Mouse (Mus musculus) lung, postnatal 4 days (tissue): Measurements from ENCODE around the gene Smarca2.
"Not testable (repeated sequence)": the region's sequence is repeated elsewhere in the genome, so short reads cannot be mapped to it uniquely, and the experiment has no call there.

ENCODE experiments used
- DNase-seq, 2 experiments: peaks; one replicate each; pipeline ENCODE4 v3.0.0; 2021

Smarca2 gene

DNA sequence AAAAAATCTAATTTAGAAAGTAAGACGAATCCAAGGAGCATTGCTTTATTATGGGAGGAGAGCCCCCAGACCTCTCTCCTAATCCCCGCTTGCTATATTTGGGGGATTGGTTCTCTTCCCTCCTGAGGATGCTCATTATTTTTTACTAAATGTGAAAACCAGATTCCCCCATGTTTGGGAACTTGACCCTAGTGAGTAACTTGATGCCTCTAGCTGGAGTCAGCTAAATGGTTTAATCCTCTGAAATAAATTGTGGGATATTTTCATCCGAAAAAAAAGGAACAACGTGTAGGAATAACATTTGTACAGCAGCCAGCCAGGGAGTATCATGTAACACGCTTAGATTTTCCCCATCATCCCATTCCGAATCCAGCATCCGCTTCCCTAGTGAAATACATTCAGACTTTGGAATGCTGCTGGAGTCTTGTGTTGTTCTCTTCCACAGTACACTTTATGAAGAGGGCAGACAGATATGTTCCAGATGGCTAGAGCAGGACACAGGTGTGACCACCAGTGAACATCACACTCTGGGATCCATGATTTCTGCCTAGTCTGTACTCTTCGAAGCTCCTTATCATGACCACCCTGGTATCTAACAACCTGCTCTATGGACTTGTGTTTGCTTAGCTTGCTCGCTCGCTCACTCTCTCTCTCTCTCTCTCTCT is 99.8 kb downstream of the Smarca2 start:
- DNase-seq, result no peak

DNA sequence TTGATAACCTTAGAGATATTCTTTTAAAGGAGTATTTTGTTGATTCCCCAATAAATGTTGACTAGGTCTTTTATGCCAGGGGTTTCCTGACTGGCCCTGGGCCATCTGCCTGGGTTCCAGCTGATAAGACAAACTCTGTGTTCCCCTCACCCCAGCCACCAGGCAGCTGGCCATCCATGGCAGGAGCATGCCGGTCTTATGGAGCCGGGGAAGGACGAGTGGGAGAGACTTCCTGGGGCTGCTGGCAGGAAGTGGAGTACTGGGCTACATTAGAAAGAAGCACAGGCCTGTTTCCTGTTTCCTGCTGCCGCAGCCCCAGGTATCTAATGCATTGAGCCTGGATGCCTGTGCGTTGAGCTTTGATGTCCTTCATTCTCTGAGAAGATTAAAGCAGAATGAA is 102.1 kb downstream of the Smarca2 start:
- DNase-seq, result peak; percentile 51 to 83

DNA sequence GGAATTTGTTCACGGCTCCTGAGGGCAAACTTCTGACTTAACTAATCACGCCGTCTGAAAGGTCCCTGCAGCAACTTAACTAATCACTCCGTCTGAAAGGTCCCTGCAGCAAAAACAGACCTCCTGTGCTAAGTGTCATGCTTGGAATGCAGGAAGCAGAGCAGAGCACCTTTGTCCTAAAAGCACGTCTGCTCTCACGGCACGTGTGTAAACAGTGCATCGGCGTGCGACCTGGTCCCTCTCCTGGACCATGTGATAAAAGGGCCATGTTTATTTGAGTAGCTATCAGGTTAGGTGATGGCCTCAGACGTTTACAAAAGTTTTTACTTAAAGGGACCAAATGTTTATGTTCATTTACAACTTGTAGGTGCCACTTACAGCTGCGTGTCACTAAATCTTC is 104.2 kb downstream of the Smarca2 start:
- DNase-seq, result peak in 1 of 2 experiments; percentile 39

DNA sequence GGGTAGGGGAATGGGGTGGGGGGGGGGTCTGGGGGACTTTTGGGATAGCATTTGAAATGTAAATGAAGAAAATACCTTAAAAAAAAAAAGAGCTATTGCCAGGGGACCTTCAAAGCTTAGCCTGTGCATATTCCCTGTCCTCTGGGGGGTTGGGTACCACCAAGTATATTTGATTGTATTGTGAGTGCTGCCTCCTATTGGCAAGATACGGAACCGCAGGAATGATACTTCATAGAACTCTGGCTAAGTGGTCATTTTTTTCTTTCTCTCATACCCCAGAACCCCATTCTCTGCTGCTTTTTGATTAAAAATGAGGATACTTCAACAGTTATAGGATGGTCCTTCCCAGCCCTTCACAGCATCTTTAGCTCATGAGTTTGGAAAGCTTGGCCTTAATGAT is 106.4 kb downstream of the Smarca2 start:
- DNase-seq, result peak in 1 of 2 experiments; percentile 41

DNA sequence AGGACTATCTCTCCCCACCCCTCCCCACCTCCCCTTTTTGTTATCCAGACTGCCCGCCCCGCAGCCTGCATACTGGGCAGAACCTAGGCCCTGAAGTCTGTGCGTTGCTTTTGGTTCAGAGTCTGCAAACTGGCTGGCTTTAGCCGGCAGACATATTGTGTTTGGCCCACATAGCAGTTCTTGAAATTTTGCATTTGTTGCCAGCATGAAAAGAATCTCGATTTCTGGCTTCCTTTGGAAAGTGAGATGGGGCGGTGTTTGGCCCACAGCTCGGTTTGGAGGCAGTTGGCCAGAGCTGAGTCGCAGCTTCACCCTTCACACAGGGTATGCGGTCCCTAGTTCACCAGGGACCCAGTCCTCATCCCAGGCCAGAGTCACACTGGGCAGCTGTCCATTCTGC is 111.4 kb downstream of the Smarca2 start:
- peak; percentile 55 to 79 for DNase-seq

DNA sequence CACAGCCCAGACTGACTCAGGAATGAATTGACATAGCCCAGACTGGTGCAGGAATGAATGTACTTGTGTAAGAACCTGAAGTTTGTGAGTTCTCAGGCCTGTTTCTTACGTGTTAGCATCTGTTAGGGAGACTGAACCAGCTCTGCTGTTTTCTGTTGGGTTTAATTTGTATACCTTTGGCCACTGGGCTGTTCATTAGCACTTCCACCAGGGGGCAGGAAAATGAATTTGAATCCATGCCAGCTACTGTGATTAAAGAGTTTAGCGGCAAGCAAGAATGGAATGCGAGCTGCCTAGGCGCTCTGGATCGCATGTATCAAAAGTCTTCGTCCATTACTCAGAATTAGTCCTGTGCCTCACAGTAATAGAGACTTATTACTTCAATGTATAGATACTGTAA is 113.4 kb downstream of the Smarca2 start:
- DNase-seq, result peak; percentile 49 to 82

DNA sequence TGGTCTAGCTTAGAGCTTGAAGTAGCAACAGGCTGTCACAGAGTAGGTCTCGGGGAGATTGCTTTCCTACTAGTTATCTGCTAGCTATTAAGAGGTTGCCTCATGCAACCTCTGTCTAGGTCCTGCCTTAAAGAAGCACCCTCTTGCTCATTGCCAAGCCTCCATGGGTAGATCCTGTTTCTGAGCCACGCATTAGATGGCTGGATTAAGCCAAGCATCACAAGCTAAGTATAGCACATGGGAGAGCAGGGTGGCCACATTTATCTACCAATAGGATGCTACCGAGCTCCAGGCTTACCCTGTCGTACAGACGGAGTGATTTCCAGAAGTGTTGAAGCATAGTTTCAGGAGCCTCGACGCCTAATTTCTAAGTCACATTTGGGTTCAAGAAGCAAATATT is 114.3 kb downstream of the Smarca2 start:
- DNase-seq, result no peak

DNA sequence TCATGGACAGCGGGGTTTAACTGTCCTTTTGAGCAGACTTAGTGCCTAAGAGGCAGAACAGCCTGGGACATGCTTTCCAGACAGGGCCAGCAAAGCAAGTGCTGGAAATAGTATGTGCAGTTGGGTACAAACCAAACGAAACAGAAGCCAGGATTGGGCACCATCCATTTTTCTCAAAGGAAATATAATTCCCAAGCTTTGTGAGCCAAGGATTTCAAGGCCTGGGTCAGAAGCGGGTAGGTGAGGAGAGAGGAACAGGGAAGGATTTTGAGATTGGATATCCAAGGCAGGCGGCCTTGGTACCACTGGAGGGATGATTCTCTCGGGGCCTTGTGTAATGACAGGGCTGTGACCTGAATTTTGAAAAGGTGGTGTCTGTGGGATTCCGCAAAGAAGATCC is 116.9 kb downstream of the Smarca2 start:
- no peak for DNase-seq

DNA sequence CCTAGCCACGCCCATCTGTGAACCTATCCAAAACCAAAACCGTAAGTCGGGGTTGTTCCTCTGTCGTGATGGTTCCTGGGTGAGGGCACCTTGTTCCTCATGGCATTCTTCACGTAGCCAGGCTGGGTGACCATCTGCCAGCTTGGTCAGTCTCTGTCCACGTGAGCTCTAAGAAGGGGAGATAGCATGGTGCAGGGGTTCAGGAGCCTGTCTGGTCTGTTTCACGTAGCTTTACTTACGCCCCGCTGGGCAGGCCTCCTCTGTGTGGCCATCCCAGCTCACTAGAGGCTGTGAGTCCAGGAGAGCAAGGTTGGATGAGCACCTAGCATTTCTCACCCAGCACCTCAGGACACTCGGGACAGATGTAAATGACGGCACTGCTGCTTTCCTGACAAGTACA is 119.0 kb downstream of the Smarca2 start:
- no peak for DNase-seq

DNA sequence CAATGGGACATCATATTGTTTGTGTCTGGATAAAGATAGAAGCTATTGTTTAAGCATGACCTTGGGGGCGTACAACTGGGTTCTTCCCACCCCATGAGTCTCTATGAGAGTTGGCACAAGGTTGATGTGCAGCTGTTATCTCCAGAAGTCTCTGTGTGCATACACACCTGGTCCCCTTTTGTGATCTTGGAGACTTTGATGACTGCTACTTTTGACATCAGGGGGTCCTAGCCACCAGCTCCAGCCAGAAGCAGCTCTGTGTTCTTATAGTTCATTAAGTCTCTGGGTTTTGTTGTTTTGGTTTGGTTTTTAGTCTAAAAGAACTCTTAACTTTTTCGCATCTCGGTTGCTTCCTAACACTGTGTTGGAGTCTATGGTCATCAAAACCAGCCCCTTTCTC is 119.8 kb downstream of the Smarca2 start:
- no peak for DNase-seq

DNA sequence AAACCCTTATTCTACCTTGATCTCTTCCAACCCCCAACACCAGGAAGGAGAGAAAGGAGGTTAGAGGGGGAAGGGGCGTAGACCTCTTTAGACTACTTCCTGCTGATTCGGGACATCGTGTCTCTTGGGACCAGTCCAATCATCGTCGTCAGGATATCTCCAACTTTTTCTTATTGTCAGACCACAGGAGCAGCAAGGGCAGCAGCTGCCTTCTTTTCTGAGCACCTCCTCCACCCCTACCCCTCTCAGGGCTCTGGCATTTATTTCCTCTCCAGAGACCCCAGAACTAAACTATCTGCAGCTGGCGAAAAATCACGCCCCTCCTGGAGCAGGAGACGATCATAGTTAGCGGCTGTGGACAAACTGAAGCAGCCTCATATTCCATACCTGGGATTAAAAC is 122.9 kb downstream of the Smarca2 start:
- peak; percentile 34 to 72 for DNase-seq

DNA sequence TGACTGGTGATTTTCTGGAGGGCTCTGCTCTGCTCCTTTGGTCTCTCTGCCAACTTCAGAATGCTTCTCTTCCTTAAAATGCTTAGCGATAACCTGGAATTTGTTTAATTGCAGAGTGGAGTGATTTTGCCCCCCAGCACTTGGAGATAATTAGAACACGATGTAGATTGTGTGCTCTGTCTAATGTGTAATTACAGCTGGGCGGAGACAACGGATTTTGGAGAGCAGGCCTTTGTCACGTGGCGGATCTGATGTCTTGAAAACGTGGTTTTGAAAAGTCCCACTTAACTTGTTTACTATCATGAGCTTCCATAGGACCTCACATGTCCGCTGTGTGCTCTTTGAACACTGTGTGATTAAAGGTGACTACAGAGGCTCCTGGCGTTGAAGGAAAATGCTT is 125.6 kb downstream of the Smarca2 start:
- no peak for DNase-seq

DNA sequence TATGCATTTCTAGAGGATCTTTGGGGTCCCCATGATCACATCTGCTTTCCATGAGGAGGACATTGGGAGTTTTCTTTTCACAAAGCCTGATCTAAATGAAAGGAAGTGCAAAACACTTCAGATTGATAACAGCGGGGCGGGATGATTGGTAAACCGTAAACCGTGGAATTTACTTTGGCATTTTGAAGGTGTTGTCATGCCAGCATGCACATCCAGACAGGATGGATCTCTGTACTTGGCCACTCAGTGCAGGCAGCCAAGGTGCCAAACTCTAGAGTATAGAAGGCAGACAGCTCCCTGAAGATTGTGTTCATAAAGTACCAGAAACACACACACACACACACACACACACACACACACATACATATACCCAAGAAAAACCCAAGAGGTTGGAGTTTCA is 126.3 kb downstream of the Smarca2 start:
- DNase-seq, result no peak

DNA sequence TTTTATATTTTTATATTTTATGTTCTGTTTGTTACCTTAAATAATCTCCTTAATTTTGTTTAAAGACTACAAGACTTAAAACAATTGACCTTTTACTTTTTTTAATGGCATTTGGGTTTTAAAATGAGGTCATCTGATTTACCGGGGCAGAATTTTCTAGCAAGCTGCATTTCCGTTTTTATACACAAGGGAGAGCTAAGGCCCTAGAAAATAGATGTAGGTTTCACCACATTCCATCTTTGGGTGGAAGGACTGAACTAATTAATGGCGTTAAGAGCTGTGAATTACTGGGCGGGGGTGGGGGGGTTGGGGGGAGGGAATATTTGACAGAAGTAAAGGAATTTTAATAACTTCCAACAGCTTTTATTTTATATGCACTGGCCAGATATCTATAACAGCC is 127.0 kb downstream of the Smarca2 start:
- DNase-seq, result no peak

DNA sequence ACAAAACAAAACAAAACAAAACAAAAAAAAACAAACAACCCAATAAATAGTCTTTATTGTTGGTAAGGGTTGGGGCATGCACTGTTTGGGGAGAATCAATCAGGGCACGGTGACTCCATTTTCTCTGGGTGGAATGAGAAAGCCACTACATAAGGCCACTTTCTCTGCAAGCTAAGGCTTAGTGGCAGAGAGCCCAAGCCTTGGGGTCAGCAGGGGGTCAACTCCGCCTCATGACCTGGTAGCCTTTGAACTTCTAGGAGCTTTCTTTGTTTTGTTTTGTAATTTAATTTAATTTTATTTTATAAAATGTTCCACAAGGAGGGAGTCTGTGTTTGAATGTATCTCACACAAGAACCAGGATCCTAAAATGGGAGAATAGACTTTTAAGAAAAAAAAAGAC is 128.2 kb downstream of the Smarca2 start:
- DNase-seq, result no peak

DNA sequence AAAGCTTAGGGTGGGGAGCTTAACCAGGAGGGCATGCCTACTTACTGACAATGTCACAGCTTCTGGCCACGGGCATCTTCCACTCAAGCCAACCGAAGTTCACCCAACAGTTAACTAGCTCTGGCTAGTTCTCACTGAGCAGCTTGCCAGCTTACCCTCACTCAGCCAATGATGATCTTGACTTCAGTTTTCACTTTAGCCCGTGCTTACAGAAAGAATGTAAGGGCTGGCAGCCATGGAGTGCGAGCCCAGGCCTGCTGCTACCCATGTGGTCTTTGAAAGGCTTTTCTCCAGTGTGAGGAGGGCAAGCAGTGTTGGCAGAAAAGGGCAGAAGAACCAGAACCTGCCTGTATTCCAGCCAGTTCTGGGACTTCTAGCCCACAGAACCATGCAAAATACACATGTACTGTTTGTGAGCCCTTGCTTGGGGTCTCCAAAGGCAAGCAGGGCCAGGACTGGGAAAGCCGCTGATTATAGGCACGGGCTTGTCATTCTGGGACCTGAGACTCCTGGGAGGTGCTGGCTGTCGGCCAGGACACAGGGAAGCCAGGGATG is 128.8 kb downstream of the Smarca2 start:
- DNase-seq, result peak in 1 of 2 experiments; percentile 39

DNA sequence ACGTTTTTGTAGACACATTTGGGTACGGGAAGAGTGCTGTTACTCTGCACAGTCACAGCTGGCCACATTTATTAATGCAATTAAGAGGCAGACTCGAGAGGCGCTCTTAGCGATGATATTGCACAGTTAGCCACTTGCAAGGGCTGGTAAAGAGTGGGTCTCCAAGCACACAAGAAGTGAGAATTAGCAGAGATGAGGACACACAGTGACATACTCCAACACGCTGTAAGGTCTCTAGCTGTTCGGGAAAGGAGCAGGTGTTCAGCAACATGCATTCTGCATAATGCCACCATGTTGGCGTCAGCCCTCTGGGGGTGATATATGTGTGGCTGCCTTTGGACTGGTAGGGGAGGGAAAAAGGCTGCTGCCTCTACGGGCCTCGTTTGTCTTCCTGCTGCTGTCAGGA is 129.9 kb downstream of the Smarca2 start:
- DNase-seq, result no peak

DNA sequence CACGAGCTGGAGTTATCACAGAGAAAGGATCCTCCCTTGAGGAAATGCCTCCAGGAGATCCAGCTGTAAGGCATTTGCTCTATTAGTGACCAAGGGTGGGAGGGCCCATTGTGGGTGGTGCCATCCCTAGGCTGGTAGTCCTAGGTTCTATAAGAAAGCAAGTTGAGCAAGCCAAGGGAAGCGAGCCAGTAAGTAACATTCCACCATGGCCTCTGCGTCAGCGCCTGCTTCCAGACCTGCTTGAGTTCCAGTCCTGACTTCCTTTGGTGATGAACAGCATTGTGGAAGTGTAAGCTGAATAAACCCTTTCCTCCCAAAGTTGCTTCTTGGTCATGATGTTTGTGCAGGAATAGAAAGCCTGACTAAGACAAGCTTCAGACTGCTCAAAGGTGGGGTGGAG is 140.2 kb downstream of the Smarca2 start:
- DNase-seq, result not testable (repeated sequence)

DNA sequence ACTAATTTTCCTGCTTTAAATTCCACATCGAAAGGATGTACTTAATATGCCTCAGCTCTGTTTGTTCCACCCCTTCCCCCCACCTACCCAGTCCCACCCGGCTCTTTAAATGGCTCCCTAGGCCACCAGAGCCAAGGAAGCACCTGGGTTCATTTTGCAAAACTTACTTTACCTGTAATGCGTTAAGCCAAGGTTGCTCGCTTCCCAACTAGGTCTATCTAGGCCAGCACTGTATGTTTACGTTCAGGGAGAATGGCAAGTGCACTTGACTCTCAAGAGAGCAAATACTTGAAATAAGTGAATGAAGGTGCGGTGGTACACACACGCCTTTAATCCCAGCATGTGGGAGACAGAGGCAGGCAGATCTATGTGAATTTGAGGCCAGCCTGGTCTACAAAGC is 140.7 kb downstream of the Smarca2 start:
- DNase-seq, result peak; percentile 33 to 51

DNA sequence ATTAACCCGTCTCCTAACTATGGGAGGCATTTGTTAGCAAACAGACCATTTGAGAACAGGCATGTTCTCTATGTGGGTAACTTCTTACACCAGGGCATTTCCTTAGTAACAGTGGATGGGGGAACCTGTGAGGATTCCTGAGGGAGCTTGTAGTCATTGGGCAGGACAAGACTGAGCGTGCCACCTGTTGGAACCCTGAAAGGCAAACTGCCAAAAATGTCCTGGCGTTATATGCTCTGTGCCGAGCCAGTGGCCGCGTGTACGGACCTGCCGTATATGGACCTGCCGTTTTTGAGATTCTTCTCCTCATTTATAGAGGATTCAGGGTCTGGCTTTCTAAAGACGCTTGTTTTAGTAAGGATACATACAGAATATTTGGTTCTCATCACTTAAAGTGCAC is 141.4 kb downstream of the Smarca2 start:
- DNase-seq, result no peak

DNA sequence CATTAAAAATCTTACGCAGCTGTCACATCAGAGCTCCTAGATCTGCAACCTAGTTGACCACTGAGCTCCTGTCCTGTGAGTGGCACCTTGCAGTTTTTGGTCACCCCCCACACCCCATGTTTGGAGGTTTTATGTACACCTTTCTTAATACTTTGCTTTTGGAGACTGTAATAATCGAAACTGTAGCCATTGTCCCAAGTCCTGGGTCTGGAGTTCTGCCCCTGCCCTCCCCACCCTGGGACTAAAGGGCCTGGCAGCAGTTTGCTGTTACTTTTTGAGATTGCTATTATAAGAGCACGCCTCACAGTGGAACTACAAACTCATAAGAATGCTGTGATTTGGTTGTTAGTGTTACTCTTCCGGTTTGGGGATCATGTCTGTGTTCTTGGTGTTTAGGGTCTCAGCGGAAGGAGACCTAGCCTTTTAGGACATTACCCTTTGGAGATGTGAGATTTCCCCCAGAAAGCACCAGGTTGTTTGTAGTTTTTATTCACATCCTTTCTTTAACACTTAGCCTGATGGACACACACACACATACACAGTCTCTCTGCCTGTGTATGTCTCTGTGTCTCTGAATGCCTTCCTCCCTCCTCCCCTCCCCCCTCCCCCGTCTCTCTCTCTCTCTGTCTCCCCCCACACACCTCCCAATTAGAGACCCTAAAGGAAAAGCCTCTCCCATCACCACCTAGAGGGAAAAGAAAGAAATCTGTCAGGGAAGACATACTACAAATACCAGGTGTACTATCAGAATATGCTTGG is 142.0 kb downstream of the Smarca2 start:
- DNase-seq, result no peak

DNA sequence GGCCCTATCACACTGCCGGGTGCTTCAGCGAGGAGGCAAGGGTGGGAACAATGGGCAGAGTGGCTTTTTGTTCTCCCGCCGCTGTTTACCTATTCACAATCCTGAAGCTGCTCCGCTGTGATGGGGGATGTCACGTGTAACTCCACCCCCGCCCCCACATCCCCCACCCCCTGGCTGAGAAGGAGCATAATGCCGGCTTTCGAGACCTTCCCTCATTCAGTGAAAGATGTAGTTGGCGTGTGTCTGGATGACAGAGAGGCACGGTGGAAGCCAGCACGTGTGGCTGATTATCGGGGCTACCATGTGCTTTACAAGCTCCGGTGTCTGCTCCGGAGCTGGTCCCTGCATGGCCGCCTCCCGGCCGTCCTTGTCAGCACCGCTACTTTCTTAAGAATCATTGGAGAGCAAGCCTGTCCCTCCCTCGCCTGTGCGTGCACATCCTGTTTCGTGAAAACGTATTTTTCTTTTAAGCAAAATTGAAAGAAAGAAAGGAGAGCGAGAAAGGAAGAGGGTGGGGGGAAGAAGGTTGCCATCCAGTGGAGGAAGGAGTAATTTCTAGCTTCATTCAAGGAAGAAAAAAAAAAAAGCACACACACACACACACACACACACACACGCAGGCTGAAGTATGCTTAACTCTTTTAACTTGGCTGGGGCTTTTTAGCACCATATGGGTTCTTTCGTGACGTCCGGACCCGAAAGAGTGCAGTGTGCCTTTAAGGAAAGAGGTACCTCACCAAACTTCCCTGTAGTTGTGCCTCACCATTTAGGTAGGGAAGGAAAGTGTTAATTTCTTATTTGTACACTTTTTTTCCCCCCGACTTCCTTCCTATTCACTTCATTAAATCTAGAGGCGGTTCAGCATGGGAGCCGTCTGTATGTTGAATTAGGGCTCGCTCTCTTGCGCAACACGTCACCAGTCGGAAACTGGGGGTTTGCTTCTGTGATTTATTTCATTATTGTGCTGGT is 143.0 kb downstream of the Smarca2 start:
- peak; percentile 74 to 84 for DNase-seq

DNA sequence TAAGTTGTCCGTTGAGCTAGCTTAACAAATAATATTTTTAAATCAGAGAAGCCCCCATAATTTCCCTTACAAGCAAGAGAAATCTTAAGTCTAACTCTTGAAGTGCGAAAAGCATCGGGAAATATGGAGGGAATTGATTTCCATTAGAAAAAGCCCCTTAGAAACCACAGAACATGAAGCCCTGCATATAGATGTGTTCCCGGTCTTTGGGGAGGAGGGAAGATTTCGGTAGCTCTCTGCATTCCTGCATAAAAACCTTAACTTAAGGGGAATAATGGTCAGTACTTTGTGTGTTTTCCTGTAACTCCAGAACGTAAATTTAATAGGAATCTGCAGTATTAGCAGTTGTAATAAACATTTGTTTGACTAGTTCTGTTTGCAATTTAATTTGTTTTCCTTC is 143.8 kb downstream of the Smarca2 start:
- DNase-seq, result no peak
